Mouse (Mus musculus) liver, embryonic 16.5 days (tissue): ENCODE data around the gene Fbxl17. TPM values are rescaled to one million over a fixed set of nuclear protein-coding genes. Genes with fewer than 3 reads are reported as not detected.

Source experiments
- ATAC-seq: fragments of 200-750 bp; cut with Nextera tagmentation; 2 replicates; pipeline ENCODE4 v1.8.0; 2017; ENCODE audit warnings: low read depth, mild to moderate bottlenecking, moderate number of reproducible peaks, moderate library complexity
- H3K27ac ChIP-seq: fragments of 300-500 bp; sonication (generic); 2 replicates; pipeline ENCODE4 v1.5.1; 2014; ENCODE audit warnings: mild to moderate bottlenecking, low read length
- H3K27me3 ChIP-seq: fragments of 300-500 bp; sonication (generic); 2 replicates; pipeline ENCODE4 v1.6.1; 2014; ENCODE audit warnings: low read depth, low read length, mixed read lengths; ENCODE audit not compliant: control insufficient read depth, insufficient read depth
- H3K36me3 ChIP-seq: fragments of 300-500 bp; sonication (generic); 2 replicates; pipeline ENCODE4 v1.6.1; 2014; ENCODE audit warnings: mild to moderate bottlenecking; ENCODE audit not compliant: control insufficient read depth, insufficient read depth
- H3K4me1 ChIP-seq: fragments of 300-500 bp; sonication (generic); 2 replicates; pipeline ENCODE4 v1.6.1; 2014; ENCODE audit warnings: low read depth, low read length, mixed read lengths; ENCODE audit not compliant: control insufficient read depth
- H3K4me2 ChIP-seq: fragments of 300-500 bp; sonication (generic); 2 replicates; pipeline ENCODE4 v1.6.1; 2014; ENCODE audit warnings: low read depth, low read length, mixed read lengths
- H3K4me3 ChIP-seq: fragments of 300-500 bp; sonication (generic); 2 replicates; pipeline ENCODE4 v1.5.1; 2014; ENCODE audit warnings: low read depth, mild to moderate bottlenecking, low read length
- H3K9ac ChIP-seq: fragments of 300-500 bp; sonication (generic); 2 replicates; pipeline ENCODE4 v1.6.1; 2014; ENCODE audit warnings: low read depth, low read length
- H3K9me3 ChIP-seq: fragments of 300-500 bp; sonication (generic); replicated peaks from 2 replicates; pipeline ENCODE4 v1.6.1; 2016; ENCODE audit warnings: low read length; ENCODE audit not compliant: control insufficient read depth
- WGBS: fragments of 180-500 bp; shearing (Covaris S2); extraction: QIAGEN DNeasy Blood & Tissue Kit; methylation state at CpG from one replicate; pipeline ENCODE4 v1.1.7; 2014; ENCODE audit not compliant: insufficient replicate concordance; 5-methylcytosine and 5-hydroxymethylcytosine counted together
- polyA plus RNA-seq: library from polyadenylated mRNA; unstranded; fragments of >200 nt; fragmentation: Nextera tagmentation; extraction: Ambion mirVana; gene quantifications from 2 replicates; pipeline ENCODE4 v1.2.1, GENCODE M21; 2015

The Fbxl17 gene
- polyA plus RNA-seq, 1 experiment from 2014 or later: 1.3 TPM

DNA sequence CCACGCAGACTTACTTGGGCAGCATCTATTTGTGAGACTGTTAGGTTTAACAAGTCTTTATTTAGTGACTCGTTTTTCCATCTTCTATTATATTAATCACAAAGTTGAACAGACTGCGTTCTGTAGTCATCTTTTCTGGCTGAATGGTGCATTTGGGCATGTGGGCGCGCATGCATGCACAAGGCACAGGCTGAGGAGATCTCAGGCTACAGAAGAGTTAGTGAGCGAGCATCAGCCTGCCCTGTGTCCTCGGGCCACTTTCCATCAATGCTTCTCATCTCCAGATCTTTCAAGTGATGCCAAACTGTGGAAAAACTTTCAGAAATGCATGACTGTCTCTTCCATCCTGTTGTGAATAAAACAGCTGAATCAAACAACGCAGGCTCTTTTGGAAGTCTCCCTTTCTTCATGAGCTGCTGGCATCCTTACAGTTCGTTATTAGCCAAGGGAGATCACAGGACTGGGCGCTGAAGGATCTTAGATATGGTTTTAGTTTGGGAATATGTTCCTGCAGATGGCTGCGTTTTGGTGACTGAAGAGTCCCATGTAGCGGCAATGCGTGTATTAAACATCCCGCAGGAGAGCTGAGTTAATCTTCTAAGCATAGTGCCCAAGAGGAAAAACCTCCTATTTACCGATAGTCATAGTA is 442.0 kb downstream of the Fbxl17 start:
- 76% methylated on average over 15 of the region's 15 CpGs for WGBS
- no peak overlapping the region for H3K4me3 ChIP-seq
- H3K4me2 ChIP-seq: no peak overlapping the region
- H3K27me3 ChIP-seq: no peaks in the 10 kb centered on the region
- H3K36me3 ChIP-seq: no peaks in the 10 kb centered on the region
- H3K9me3 ChIP-seq: no peaks in the 10 kb centered on the region
- H3K9ac ChIP-seq: no peak overlapping the region
- H3K27ac ChIP-seq: no peak overlapping the region
- H3K4me1 ChIP-seq: no peaks in the 10 kb centered on the region
- no peak for ATAC-seq

DNA sequence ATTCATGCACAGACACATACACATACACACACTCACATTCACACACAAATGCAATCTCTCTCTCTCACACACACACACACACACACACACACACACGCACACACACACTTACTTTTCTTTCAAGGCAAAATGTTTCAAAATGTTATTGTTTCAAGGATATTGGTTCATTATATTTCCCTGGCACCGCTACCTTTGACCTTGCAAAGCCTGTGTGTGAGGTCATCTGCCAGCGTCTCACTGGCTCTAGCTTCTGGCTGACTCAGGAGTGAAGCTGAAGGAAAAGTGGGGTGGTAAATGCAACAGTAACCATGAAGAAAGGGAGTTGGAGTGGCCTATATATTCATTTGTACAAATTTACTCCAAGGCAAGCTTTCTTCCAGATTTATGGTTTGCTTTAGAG is 442.8 kb downstream of the Fbxl17 start:
- no peak overlapping the region for H3K9ac ChIP-seq
- 69% methylated on average over 3 of the region's 3 CpGs for WGBS

DNA sequence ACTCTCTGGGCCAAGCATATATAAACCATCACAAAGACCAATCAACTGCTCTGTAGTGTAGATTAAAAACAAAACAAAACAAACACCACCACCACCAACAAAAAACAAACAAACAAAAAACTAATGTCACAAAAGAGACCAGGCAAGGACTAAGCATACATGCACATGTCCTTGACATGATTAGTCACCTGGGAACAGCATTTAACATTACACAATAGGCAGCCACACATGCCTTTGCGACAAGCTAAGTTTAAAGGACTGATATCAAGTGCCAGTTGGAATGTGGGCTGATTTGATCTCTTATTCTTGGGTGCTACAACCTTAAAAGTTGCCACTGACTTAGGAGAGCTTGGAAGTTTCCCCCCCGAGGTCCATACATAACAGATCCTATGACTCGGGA is 446.5 kb downstream of the Fbxl17 start:
- 47% methylated on average over 3 of the region's 3 CpGs for WGBS
- no peak overlapping the region for H3K4me2 ChIP-seq
- H3K4me3 ChIP-seq: no peak overlapping the region
- no peak for ATAC-seq
- no peaks in the 10 kb centered on the region for H3K36me3 ChIP-seq
- H3K27me3 ChIP-seq: no peaks in the 10 kb centered on the region
- no peaks in the 10 kb centered on the region for H3K4me1 ChIP-seq
- no peak overlapping the region for H3K27ac ChIP-seq
- no peak overlapping the region for H3K9ac ChIP-seq
- H3K9me3 ChIP-seq: no peaks in the 10 kb centered on the region

More for the DNA sequence above, 442.8 kb downstream of the Fbxl17 start:
- no peak overlapping the region for H3K27ac ChIP-seq
- no peak overlapping the region for H3K4me2 ChIP-seq
- H3K9me3 ChIP-seq: no peaks in the 10 kb centered on the region
- ATAC-seq: no peak
- no peaks in the 10 kb centered on the region for H3K36me3 ChIP-seq
- H3K4me1 ChIP-seq: no peaks in the 10 kb centered on the region
- no peak overlapping the region for H3K4me3 ChIP-seq
- H3K27me3 ChIP-seq: no peaks in the 10 kb centered on the region

DNA sequence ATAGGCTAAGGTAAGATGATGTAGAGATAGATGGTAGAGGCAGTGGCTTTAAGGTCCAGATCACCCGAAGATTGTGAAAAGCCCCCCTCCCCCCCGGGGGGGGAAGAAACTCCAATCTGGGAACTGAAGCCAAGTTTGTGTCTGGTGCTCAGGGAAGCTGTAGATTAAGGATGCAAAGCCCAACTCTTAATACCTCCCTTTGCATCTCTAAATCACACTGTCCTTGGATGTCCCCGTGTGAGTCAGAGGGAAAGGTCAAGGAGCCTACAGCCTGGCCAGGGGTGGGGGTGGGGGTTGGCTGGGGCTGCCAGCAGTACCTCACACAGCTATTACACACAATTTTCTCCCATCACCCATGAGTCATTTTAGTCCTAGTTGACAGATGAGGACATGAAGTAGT is 453.4 kb downstream of the Fbxl17 start:
- ATAC-seq: no peak

DNA sequence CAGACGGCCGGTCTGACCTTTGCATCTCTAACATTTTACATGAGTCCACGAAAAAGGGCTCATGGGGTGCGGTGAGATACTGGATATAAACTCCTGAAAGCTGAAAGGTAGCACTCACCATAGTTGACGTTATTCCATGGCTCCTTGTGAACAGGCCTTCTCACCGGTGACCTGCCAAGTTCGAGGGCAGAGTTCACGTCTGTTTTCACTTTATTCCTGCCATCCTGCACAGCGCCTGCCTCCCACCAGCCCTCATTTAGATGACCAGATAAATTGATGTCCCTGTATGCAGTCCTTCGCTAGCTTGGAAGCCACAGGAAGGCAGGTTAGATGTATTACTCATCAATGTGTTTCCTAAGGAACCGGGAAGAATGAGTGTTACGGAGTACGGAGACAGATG is 454.5 kb downstream of the Fbxl17 start:
- Histone ChIP-seq H3K9me3 (no peaks in the 10 kb centered on the region), H3K36me3 (no peaks in the 10 kb centered on the region), H3K27me3 (no peaks in the 10 kb centered on the region), H3K4me2 (no peak overlapping the region), H3K27ac (no peak overlapping the region), H3K4me3 (no peak overlapping the region), H3K4me1 (no peaks in the 10 kb centered on the region), H3K9ac (no peak overlapping the region)
- no peak for ATAC-seq
- WGBS: 71% methylated on average over 13 of the region's 13 CpGs

More for the DNA sequence above, 453.4 kb downstream of the Fbxl17 start:
- WGBS: 49% methylated on average over 3 of the region's 3 CpGs
- Histone ChIP-seq H3K27me3 (no peaks in the 10 kb centered on the region), H3K4me3 (no peak overlapping the region), H3K9me3 (no peaks in the 10 kb centered on the region), H3K27ac (no peak overlapping the region), H3K4me1 (no peaks in the 10 kb centered on the region), H3K9ac (no peak overlapping the region), H3K4me2 (no peak overlapping the region), H3K36me3 (no peaks in the 10 kb centered on the region)

DNA sequence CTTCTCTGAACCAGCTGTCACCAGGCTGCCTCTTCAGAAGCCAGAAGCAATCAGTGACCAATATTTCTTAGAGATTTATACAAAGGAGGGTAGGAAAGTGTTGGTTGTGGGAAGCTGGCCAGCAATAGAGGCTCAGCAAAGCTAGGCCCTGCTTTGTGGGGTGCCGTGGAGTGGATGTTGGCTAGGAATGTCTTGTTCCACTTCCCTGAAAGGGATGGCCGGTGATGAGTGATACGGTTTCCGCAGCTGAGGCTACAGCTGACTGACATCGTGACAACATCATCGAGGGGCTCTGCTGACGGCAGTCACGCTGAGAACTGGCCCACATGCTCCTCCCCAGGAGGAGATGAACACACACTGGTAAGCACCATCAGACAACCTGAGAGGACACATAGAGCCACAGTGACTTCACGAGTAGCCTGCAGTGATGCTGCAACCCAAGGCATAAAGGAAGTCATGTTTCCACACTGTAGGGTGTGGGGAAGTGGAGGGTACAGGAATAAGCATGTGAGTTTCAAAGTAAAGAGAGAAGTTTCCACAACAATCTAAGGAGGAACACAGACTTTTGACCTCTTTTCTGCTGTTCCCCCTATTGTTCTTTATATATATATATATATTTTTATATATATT is 456.7 kb downstream of the Fbxl17 start:
- H3K4me3 ChIP-seq: no peak overlapping the region
- no peaks in the 10 kb centered on the region for H3K36me3 ChIP-seq
- no peak overlapping the region for H3K27ac ChIP-seq
- H3K4me1 ChIP-seq: no peaks in the 10 kb centered on the region
- H3K27me3 ChIP-seq: no peaks in the 10 kb centered on the region
- no peak for ATAC-seq
- no peak overlapping the region for H3K9ac ChIP-seq
- H3K4me2 ChIP-seq: no peak overlapping the region
- 71% methylated on average over 9 of the region's 9 CpGs for WGBS
- no peaks in the 10 kb centered on the region for H3K9me3 ChIP-seq

- Histone ChIP-seq H3K9me3 (no peaks in the 10 kb centered on the region), H3K27ac (no peak overlapping the region), H3K9ac (no peak overlapping the region), H3K27me3 (no peaks in the 10 kb centered on the region), H3K4me3 (no peak overlapping the region), H3K4me2 (no peak overlapping the region), H3K36me3 (no peaks in the 10 kb centered on the region), H3K4me1 (no peaks in the 10 kb centered on the region)
- WGBS: 65% methylated on average over 3 of the region's 3 CpGs
- ATAC-seq: no peak
Observed at GRCm38 (mm10) chr17:63037562-63037961, 462.3 kb downstream of the Fbxl17 start.

- no peaks in the 10 kb centered on the region for H3K4me1 ChIP-seq
- H3K4me2 ChIP-seq: no peak overlapping the region
- no peak overlapping the region for H3K9ac ChIP-seq
- 68% methylated on average over 5 of the region's 5 CpGs for WGBS
- no peaks in the 10 kb centered on the region for H3K36me3 ChIP-seq
- no peak for ATAC-seq
- H3K27ac ChIP-seq: no peak overlapping the region
- no peak overlapping the region for H3K4me3 ChIP-seq
- H3K27me3 ChIP-seq: no peaks in the 10 kb centered on the region
- no peaks in the 10 kb centered on the region for H3K9me3 ChIP-seq
Observed at GRCm38 (mm10) chr17:63033141-63033540, 466.7 kb downstream of the Fbxl17 start.

GRCm38 (mm10) chr17:63029105-63029504 is 470.7 kb downstream of the Fbxl17 start:
- Histone ChIP-seq H3K27me3 (no peaks in the 10 kb centered on the region), H3K4me3 (no peak overlapping the region), H3K27ac (no peak overlapping the region), H3K36me3 (no peaks in the 10 kb centered on the region), H3K9ac (no peak overlapping the region), H3K4me1 (no peaks in the 10 kb centered on the region), H3K9me3 (no peaks in the 10 kb centered on the region), H3K4me2 (no peak overlapping the region)
- ATAC-seq: no peak
- 17% methylated on average over 4 of the region's 4 CpGs for WGBS
